Mouse (Mus musculus) E14TG2a.4 (cell line): Measurements from ENCODE around the gene Thap8.
"Not testable (repeated sequence)": the region's sequence is repeated elsewhere in the genome, so short reads cannot be mapped to it uniquely, and the experiment has no call there.

ENCODE experiments used
- H3K27me3 ChIP-seq: 2 replicates; pipeline ENCODE4 v1.6.1; 2014; ENCODE audit warnings: low read length, control low read depth; ENCODE audit not compliant: insufficient read depth
- H3K36me3 ChIP-seq: 2 replicates; pipeline ENCODE4 v1.6.1; 2014; ENCODE audit warnings: low read length, control low read depth; ENCODE audit not compliant: insufficient read depth
- H3K4me1 ChIP-seq: replicated peaks from 2 replicates; pipeline ENCODE4 v1.6.1; 2014; ENCODE audit warnings: low read depth, low read length, control low read depth
- H3K4me3 ChIP-seq: replicated peaks from 2 replicates; pipeline ENCODE4 v1.5.1; 2014; ENCODE audit warnings: mild to moderate bottlenecking, low read length
- H3K9me3 ChIP-seq: 2 replicates; pipeline ENCODE4 v1.6.1; 2014; ENCODE audit warnings: low read length, control low read depth
- CTCF ChIP-seq: conservative IDR thresholded peaks from 2 replicates; pipeline ENCODE4 v1.5.1; 2014; ENCODE audit warnings: low read length
- NANOG ChIP-seq: IDR thresholded peaks from 2 replicates; pipeline ENCODE4 v1.6.1; 2014; ENCODE audit warnings: borderline replicate concordance, low read length, mixed read lengths
- POU5F1 ChIP-seq: IDR thresholded peaks from 2 replicates; pipeline ENCODE4 v1.6.1; 2014; ENCODE audit warnings: low read length, borderline replicate concordance

The Thap8 gene

GRCm38 (mm10) chr7:30279951-30280669 is at the start of gene Thap8, which contains the start of gene Wdr62:
Thap8 (plus strand) TSS chr7:30280094.
Wdr62 (minus strand) TSS chr7:30280419.
- H3K4me1 ChIP-seq: peaks cover 65% of the 10 kb centered on the region
- no peak for TF ChIP-seq POU5F1
- TF ChIP-seq CTCF: no peak
- no peak for TF ChIP-seq NANOG
- no peaks in the 10 kb centered on the region for H3K27me3 ChIP-seq
- H3K4me3 ChIP-seq: peak within 1 kb of the TSS; percentile 98
- H3K9me3 ChIP-seq: no peaks in the 10 kb centered on the region
- peaks cover 30% of the 10 kb centered on the region for H3K36me3 ChIP-seq

GRCm38 (mm10) chr7:30231328-30231668 is 48.6 kb upstream of the Thap8 start:
- Histone ChIP-seq H3K27me3 (no peaks in the 10 kb centered on the region), H3K36me3 (peaks cover 68% of the 10 kb centered on the region), H3K4me3 (peak overlapping the region; percentile 96), H3K9me3 (no peaks in the 10 kb centered on the region), H3K4me1 (peaks cover 64% of the 10 kb centered on the region)
- TF ChIP-seq POU5F1 (no peak), NANOG (no peak), CTCF (no peak)

GRCm38 (mm10) chr7:30231669-30232454 is 48.0 kb upstream of the Thap8 start, which contains the start of the genes Polr2i and Tbcb:
Polr2i (plus strand) TSS chr7:30231948.
Tbcb (minus strand) TSS chr7:30232272.
- H3K4me3 ChIP-seq: peak within 1 kb of the TSS; percentile 96
- H3K4me1 ChIP-seq: peaks cover 65% of the 10 kb centered on the region
- TF ChIP-seq NANOG: no peak
- TF ChIP-seq CTCF: no peak
- TF ChIP-seq POU5F1: no peak
- H3K27me3 ChIP-seq: no peaks in the 10 kb centered on the region
- H3K36me3 ChIP-seq: peaks cover 62% of the 10 kb centered on the region
- H3K9me3 ChIP-seq: no peaks in the 10 kb centered on the region

GRCm38 (mm10) chr7:30232631-30233148 is 47.2 kb upstream of the Thap8 start:
- Histone ChIP-seq H3K9me3 (no peaks in the 10 kb centered on the region), H3K27me3 (no peaks in the 10 kb centered on the region), H3K4me3 (peak overlapping the region; percentile 96), H3K4me1 (peaks cover 61% of the 10 kb centered on the region), H3K36me3 (peaks cover 54% of the 10 kb centered on the region)
- peak; percentile 34; the same call in 1 of the 2 replicates for TF ChIP-seq CTCF
- TF ChIP-seq NANOG: no peak

GRCm38 (mm10) chr7:30233387-30233786 is 46.5 kb upstream of the Thap8 start:
- H3K4me3 ChIP-seq: peak overlapping the region; percentile 96
- no peaks in the 10 kb centered on the region for H3K27me3 ChIP-seq
- peaks cover 58% of the 10 kb centered on the region for H3K4me1 ChIP-seq
- H3K9me3 ChIP-seq: no peaks in the 10 kb centered on the region
- peaks cover 47% of the 10 kb centered on the region for H3K36me3 ChIP-seq
- no peak for TF ChIP-seq POU5F1
- TF ChIP-seq NANOG: no peak
- TF ChIP-seq CTCF: no peak

GRCm38 (mm10) chr7:30234276-30234858 is 45.5 kb upstream of the Thap8 start:
- H3K4me1 ChIP-seq: peaks cover 58% of the 10 kb centered on the region
- TF ChIP-seq POU5F1 (no peak), NANOG (no peak), CTCF (no peak)
- no peaks in the 10 kb centered on the region for H3K27me3 ChIP-seq
- H3K9me3 ChIP-seq: no peaks in the 10 kb centered on the region
- H3K36me3 ChIP-seq: peaks cover 46% of the 10 kb centered on the region
- H3K4me3 ChIP-seq: no peak overlapping the region; the same call in 1 of the 2 replicates

GRCm38 (mm10) chr7:30235091-30235490 is 44.8 kb upstream of the Thap8 start:
- Histone ChIP-seq H3K4me1 (peaks cover 58% of the 10 kb centered on the region), H3K4me3 (no peak overlapping the region), H3K36me3 (peaks cover 46% of the 10 kb centered on the region), H3K9me3 (no peaks in the 10 kb centered on the region), H3K27me3 (no peaks in the 10 kb centered on the region)
- TF ChIP-seq POU5F1 (no peak), CTCF (no peak), NANOG (no peak)

GRCm38 (mm10) chr7:30235625-30236024 is 44.3 kb upstream of the Thap8 start, which contains the start of gene Ovol3:
Ovol3 (minus strand) TSS chr7:30235725.
- H3K4me3 ChIP-seq: no peak within 1 kb of the TSS

GRCm38 (mm10) chr7:30237374-30237773 is 42.5 kb upstream of the Thap8 start:
- Histone ChIP-seq H3K36me3 (peaks cover 63% of the 10 kb centered on the region), H3K4me1 (peaks cover 47% of the 10 kb centered on the region)
- not testable (repeated sequence) for H3K4me3 ChIP-seq, H3K27me3 ChIP-seq, H3K9me3 ChIP-seq

More at GRCm38 (mm10) chr7:30235625-30236024, 44.3 kb upstream of the Thap8 start, which contains the start of gene Ovol3:
- no peak for TF ChIP-seq CTCF
- no peak for TF ChIP-seq POU5F1
- TF ChIP-seq NANOG: no peak
- H3K4me1 ChIP-seq: peaks cover 54% of the 10 kb centered on the region
- H3K27me3 ChIP-seq: no peaks in the 10 kb centered on the region
- H3K36me3 ChIP-seq: peaks cover 48% of the 10 kb centered on the region
- no peaks in the 10 kb centered on the region for H3K9me3 ChIP-seq
